Comparison of ENCODE assay signal across 9 mouse cellular contexts in genomic region chr5:22745529-22745884, GRCm38 (mm10). TPM values are rescaled to one million over a fixed set of nuclear protein-coding genes. Genes with fewer than 3 reads are reported as not detected.
DNase-seq lines count a peak whose midpoint lies in the region; ATAC-seq lines count a peak whose summit lies in the region.
"Had no signal": no experiment of that assay in that cellular context is flagged by ENCODE, and none has a peak within 500 bp of the region (broad histone marks: within the 10 kb centered on the region; RNA-seq: fewer than 3 reads in every experiment).

No protein-coding gene starts in this region.

- no peak for ATAC-seq in inflammation-experienced regulatory T-cells, adult 6 months
- no peak for ATAC-seq in erythroblast, adult 5-6 weeks (replicated peaks; ENCODE audit: low FRiP score, poor library complexity, severe bottlenecking)

- peaks cover 16% of the 10 kb centered on the region for H3K4me1 ChIP-seq in heart, embryonic 10.5 days
- 0 out of 2 replicates have a peak, but pooled peaks cover 6% of the 10 kb centered on the region for H3K4me1 ChIP-seq in brown adipose tissue, adult 24 weeks (ENCODE audit: control insufficient read depth, insufficient read depth, insufficient read length, low read length)
- H3K4me1 ChIP-seq in hindbrain, embryonic 10.5 days (replicated peaks) = peaks cover 21% of the 10 kb centered on the region
- peaks cover 17% of the 10 kb centered on the region for H3K4me1 ChIP-seq in midbrain, embryonic 10.5 days

- peak overlapping the region; percentile 70 for H3K4me3 ChIP-seq in heart, embryonic 10.5 days
- peak overlapping the region; percentile 28 for H3K4me3 ChIP-seq in brown adipose tissue, adult 24 weeks (ENCODE audit: insufficient read depth, low read depth, low read length)
- peak overlapping the region; percentile 68 for H3K4me3 ChIP-seq in hindbrain, embryonic 10.5 days
- peak overlapping the region; percentile 76 for H3K4me3 ChIP-seq in midbrain, embryonic 10.5 days

- H3K27ac ChIP-seq in heart, embryonic 10.5 days = no peak overlapping the region
- H3K27ac ChIP-seq in brown adipose tissue, adult 24 weeks (replicated peaks; ENCODE audit: low read depth, low read length) = no peak overlapping the region
- H3K27ac ChIP-seq in hindbrain, embryonic 10.5 days = peak overlapping the region; percentile 71
- peak overlapping the region; percentile 79 for H3K27ac ChIP-seq in midbrain, embryonic 10.5 days (replicated peaks)

- no peaks in the 10 kb centered on the region for H3K9me3 ChIP-seq in heart, embryonic 10.5 days
- no peaks in the 10 kb centered on the region for H3K9me3 ChIP-seq in hindbrain, embryonic 10.5 days
- no peaks in the 10 kb centered on the region for H3K9me3 ChIP-seq in midbrain, embryonic 10.5 days (replicated peaks)

- no peak for DNase-seq in heart, embryonic 10.5 days (ENCODE audit: low spot score)
- DNase-seq in heart, adult 18-20 months = no peak
- DNase-seq in hindbrain, embryonic 10.5 days (ENCODE audit: low spot score) = no peak
- no peak for DNase-seq in midbrain, embryonic 10.5 days (ENCODE audit: low spot score)
- DNase-seq in layer of hippocampus, adult 9-10 months (ENCODE audit: low spot score) = no peak

- 4% methylated on average over 10 of the region's 10 CpGs for WGBS in heart, embryonic 10.5 days
- 3% methylated on average over 10 of the region's 10 CpGs for WGBS in hindbrain, embryonic 10.5 days
- 2% methylated on average over 10 of the region's 10 CpGs for whole genome bisulfite sequencing in midbrain, embryonic 10.5 days

- H3K27me3 ChIP-seq in heart, embryonic 10.5 days (ENCODE audit: insufficient read depth, poor library complexity, severe bottlenecking) = peaks cover 50% of the 10 kb centered on the region
- peaks cover 54% of the 10 kb centered on the region for H3K27me3 ChIP-seq in hindbrain, embryonic 10.5 days (ENCODE audit: insufficient read depth, poor library complexity, severe bottlenecking)
- H3K27me3 ChIP-seq in midbrain, embryonic 10.5 days (ENCODE audit: low read depth, poor library complexity, severe bottlenecking) = peaks cover 48% of the 10 kb centered on the region
- H3K27me3 ChIP-seq: CH12.LX had no signal

- H3K36me3 ChIP-seq in heart, embryonic 10.5 days = no peaks in the 10 kb centered on the region
- no peaks in the 10 kb centered on the region for H3K36me3 ChIP-seq in hindbrain, embryonic 10.5 days
- no peaks in the 10 kb centered on the region for H3K36me3 ChIP-seq in midbrain, embryonic 10.5 days

RNA-seq across cellular contexts. Expression of gene Lhfpl3, which starts 0.4 kb away (rescaled TPM):
- polyA plus RNA-seq in heart, embryonic 10.5 days (2016; fragmentation: Nextera tagmentation; extraction: Ambion mirVana) = 0.12 and 0.33 TPM in 2 replicates
- not detected for total RNA-seq in heart, adult 18-20 months (2021)
- 0.40 TPM in 1 of 2 replicates, not detected in the other for polyA plus RNA-seq in brown adipose tissue, adult 24 weeks (2012; ENCODE audit: insufficient read depth, insufficient read length, missing spikeins)
- 0.35 and 0.36 TPM in 2 replicates for polyA plus RNA-seq in hindbrain, embryonic 10.5 days (2016; fragmentation: Nextera tagmentation; extraction: Ambion mirVana)
- 0.30 and 0.37 TPM in 2 replicates for polyA plus RNA-seq in midbrain, embryonic 10.5 days (2016; fragmentation: Nextera tagmentation; extraction: Ambion mirVana)
- under 1 TPM in 1 of 3 experiments, not detected in 2; 0.13 TPM for polyA plus RNA-seq in inflammation-experienced regulatory T-cells, adult 6 months (2017; shearing (Covaris generic))
- 0.42 TPM in 1 of 2 replicates, not detected in the other for total RNA-seq in erythroblast, adult 5-6 weeks (2015; ENCODE audit: low replicate concordance)
- not detected in 2 replicates for total RNA-seq in erythroblast, adult 5-6 weeks (2017; ENCODE audit: low replicate concordance)

Comparison
In these comparisons a context has a peak if more than half of its experiments do, and no peak if none do; other contexts are left out.
1. H3K27ac ChIP-seq: peak in hindbrain, embryonic 10.5 days (single experiment) and midbrain, embryonic 10.5 days (single experiment); none in heart, embryonic 10.5 days (single experiment) and brown adipose tissue, adult 24 weeks (single experiment).
2. Peak in every context shown above with its lines, with median percentiles within 50 percentile points of each other: H3K4me3 ChIP-seq.